Mouse (Mus musculus) megakaryocyte, embryonic 14.5 days (primary cell): ENCODE measurements around the gene Obp2b.

Source experiments
- FLI1 ChIP-seq: IDR thresholded peaks from 2 replicates; pipeline ENCODE4 v1.6.1; 2012; ENCODE audit warnings: low read length, inconsistent platforms, mixed read lengths
- GATA1 ChIP-seq: IDR thresholded peaks from 3 replicates; pipeline ENCODE4 v1.6.1; 2012; ENCODE audit warnings: mixed read lengths, low read length, inconsistent platforms, borderline replicate concordance

DNA sequence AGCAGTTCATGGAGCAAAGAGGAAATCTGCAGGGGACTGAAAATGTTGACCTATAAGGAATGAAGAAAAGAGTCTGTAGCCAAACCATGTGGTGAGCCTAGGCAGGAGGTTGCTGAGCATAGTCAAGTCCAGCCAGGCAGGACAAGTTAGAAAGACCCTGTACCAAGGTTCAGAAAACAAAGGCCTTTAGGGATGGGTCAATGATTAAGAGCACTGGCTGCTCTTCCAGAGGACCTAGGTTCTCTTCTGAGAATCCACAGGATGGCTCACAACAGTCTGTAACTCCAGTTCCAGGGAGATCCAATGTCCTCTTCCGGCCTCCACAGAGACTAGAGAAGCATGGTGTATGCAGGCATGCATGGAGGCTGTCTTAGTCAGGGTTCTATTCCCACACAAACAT is 17.4 kb downstream of the Obp2b start:
- TF ChIP-seq GATA1 = no peak
- TF ChIP-seq FLI1 = no peak
